Mouse (Mus musculus) heart, embryonic 11.5 days (tissue): ENCODE results near the gene Arg1. TPM values are rescaled to one million over a fixed set of nuclear protein-coding genes. Genes with fewer than 3 reads are reported as not detected.

Experiments used
- ATAC-seq: fragments of 200-750 bp; cut with Nextera tagmentation; replicated peaks from 2 replicates; pipeline ENCODE4 v1.8.0; 2017; ENCODE audit warnings: moderate library complexity; ENCODE audit not compliant: insufficient number of reproducible peaks, low FRiP score, low TSS enrichment
- H3K27ac ChIP-seq: fragments of 300-500 bp; sonication (generic); 2 replicates; pipeline ENCODE4 v1.5.1; 2014; ENCODE audit warnings: mild to moderate bottlenecking, low read depth, low read length
- H3K27me3 ChIP-seq: fragments of 300-500 bp; sonication (generic); 2 replicates; pipeline ENCODE4 v1.6.1; 2014; ENCODE audit warnings: mild to moderate bottlenecking, low read length, mixed read lengths; ENCODE audit not compliant: control insufficient read depth, insufficient read depth
- H3K36me3 ChIP-seq: fragments of 300-500 bp; sonication (generic); 2 replicates; pipeline ENCODE4 v1.6.1; 2014; ENCODE audit warnings: mild to moderate bottlenecking, low read length, moderate library complexity, mixed read lengths; ENCODE audit not compliant: control insufficient read depth, insufficient read depth
- H3K4me1 ChIP-seq: fragments of 300-500 bp; sonication (generic); 2 replicates; pipeline ENCODE4 v1.6.1; 2014; ENCODE audit warnings: low read length; ENCODE audit not compliant: control insufficient read depth, insufficient read depth
- H3K4me2 ChIP-seq: fragments of 300-500 bp; sonication (generic); 2 replicates; pipeline ENCODE4 v1.6.1; 2014; ENCODE audit warnings: mild to moderate bottlenecking, moderate library complexity
- H3K4me3 ChIP-seq: fragments of 300-500 bp; sonication (generic); 2 replicates; pipeline ENCODE4 v1.5.1; 2014; ENCODE audit warnings: low read depth, low read length
- H3K9ac ChIP-seq: fragments of 300-500 bp; sonication (generic); 2 replicates; pipeline ENCODE4 v1.6.1; 2014; ENCODE audit warnings: mild to moderate bottlenecking, low read depth, low read length, moderate library complexity
- H3K9me3 ChIP-seq: fragments of 300-500 bp; sonication (generic); replicated peaks from 2 replicates; pipeline ENCODE4 v1.6.1; 2016; ENCODE audit warnings: low read length; ENCODE audit not compliant: control insufficient read depth
- WGBS: fragments of 180-500 bp; shearing (Covaris S2); extraction: QIAGEN DNeasy Blood & Tissue Kit; methylation state at CpG from one replicate; pipeline ENCODE4 v1.1.7; 2014; ENCODE audit not compliant: insufficient replicate concordance; 5-methylcytosine and 5-hydroxymethylcytosine counted together
- polyA plus RNA-seq: library from polyadenylated mRNA; unstranded; fragments of >200 nt; fragmentation: Nextera tagmentation; extraction: Ambion mirVana; gene quantifications from 2 replicates; pipeline ENCODE4 v1.2.1, GENCODE M21; 2014

Gene Arg1
- polyA plus RNA-seq, 1 experiment from 2014 or later, result 1.1 TPM

DNA sequence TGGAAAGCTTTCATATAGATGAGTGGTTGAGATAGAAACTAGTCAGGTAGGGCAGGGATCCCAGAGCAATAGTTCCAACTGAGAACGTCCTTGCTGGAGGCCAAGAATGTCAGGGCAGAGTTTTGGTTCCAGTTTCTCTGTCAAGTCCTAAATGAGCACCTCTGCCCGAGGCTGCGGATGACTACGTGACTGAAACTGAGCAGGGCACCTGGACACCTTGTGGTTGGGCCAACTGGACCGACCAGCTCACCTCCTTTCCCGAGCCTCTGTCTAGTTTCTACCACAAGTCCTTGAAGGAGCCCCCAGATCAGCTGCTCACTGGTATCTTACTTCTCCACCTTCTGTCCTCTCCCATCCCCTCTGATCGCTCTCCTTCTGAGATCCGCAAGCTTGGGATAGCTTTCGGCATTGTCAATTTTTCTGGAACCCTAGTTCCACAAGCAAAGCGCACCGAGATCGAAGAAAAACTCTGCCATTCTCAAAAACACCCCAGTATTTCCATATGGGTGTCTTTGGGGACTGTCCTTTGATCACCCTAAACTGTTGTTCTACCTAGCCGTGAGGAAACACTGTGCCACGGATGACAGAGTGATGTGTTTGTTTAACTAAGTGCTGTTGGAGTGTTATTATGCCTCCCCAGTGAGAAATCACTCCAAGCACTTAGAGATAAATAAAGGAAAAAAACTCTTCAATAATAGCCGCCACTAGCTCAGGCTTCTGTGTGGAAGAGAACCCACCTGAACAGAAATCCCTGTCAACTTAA lies 31.2 kb upstream of the Arg1 start:
- Histone ChIP-seq H3K9me3 (no peaks in the 10 kb centered on the region), H3K27me3 (no peaks in the 10 kb centered on the region), H3K4me3 (no peak overlapping the region), H3K9ac (no peak overlapping the region), H3K36me3 (no peaks in the 10 kb centered on the region), H3K27ac (no peak overlapping the region), H3K4me2 (peak overlapping the region; percentile 57), H3K4me1 (no peaks in the 10 kb centered on the region; the same call in 1 of the 2 replicates)
- no peak for ATAC-seq
- WGBS, result 43% methylated on average over 15 of the region's 15 CpGs

DNA sequence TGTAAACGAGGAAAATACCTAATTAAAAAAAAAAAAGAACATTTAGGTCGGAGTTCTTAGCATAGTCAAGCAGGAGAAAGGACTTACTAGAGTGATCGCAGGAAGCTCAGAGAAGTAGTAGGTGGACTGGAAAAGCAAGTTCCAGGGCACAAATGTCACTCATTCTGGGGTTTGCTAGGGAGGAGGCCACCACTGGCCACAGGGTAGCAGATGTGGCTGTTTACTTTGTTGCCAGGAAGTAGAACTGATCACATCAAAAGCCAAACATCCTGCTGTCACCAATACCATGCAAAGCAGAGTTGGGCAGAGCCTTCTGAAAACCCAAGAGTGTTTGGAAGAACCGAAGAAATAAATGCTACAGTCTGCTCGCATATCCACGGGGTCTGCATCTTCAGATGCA lies 26.6 kb upstream of the Arg1 start:
- H3K27ac ChIP-seq, result no peak overlapping the region
- no peak overlapping the region for H3K4me2 ChIP-seq
- no peak for ATAC-seq
- H3K4me3 ChIP-seq, result no peak overlapping the region
- H3K4me1 ChIP-seq, result no peaks in the 10 kb centered on the region; the same call in 1 of the 2 replicates
- no peaks in the 10 kb centered on the region for H3K36me3 ChIP-seq
- H3K9ac ChIP-seq, result no peak overlapping the region
- WGBS, result 69% methylated on average over 6 of the region's 6 CpGs
- H3K27me3 ChIP-seq, result no peaks in the 10 kb centered on the region
- H3K9me3 ChIP-seq, result no peaks in the 10 kb centered on the region

DNA sequence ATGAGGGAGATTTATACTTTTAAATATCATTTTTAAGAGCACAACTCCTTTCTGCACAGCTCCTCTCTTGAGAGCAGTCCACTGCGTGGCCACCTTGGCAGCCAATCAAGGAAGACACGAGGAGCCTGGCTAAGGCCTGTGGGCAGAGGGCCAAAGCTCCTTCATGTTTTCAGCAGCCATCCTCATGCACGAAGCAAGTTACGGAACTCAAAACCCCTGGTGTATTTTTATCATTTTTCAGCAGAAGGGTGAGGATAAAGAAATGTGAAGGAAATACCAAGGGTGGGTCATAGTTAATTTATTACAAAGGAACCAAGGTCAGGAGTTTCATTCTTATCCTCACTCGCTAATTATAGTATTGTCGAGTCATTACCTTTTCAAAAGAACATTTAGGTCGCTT lies 25.3 kb upstream of the Arg1 start:
- Histone ChIP-seq H3K4me2 (no peak overlapping the region), H3K9me3 (no peaks in the 10 kb centered on the region), H3K9ac (no peak overlapping the region), H3K27me3 (no peaks in the 10 kb centered on the region), H3K4me3 (no peak overlapping the region), H3K4me1 (no peaks in the 10 kb centered on the region), H3K36me3 (no peaks in the 10 kb centered on the region), H3K27ac (no peak overlapping the region)
- WGBS, result 76% methylated on average over 7 of the region's 7 CpGs
- ATAC-seq, result no peak

DNA sequence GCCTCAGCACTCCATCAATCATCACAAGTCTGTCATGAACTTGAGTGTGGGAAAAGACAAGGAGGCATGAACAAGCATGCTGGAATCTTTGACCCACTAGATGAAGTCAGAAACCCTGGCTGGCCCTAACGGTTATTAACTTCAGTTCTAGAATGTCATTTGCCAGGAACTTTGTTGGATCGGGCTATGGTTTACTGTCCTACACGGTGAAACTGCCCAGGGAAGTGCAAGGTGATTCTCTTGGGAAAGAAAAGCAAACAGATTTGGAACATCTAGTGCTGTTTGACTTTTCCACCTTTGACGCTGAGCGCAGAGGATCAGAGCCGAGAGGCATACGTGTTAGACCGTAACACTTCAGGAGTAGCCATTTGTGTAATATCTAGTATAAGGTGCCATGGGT lies 24.3 kb upstream of the Arg1 start:
- no peaks in the 10 kb centered on the region for H3K4me1 ChIP-seq
- H3K4me3 ChIP-seq, result no peak overlapping the region
- no peak for ATAC-seq
- no peak overlapping the region for H3K4me2 ChIP-seq
- 73% methylated on average over 8 of the region's 8 CpGs for WGBS
- no peaks in the 10 kb centered on the region for H3K9me3 ChIP-seq
- H3K27me3 ChIP-seq, result no peaks in the 10 kb centered on the region
- no peak overlapping the region for H3K27ac ChIP-seq
- no peak overlapping the region for H3K9ac ChIP-seq
- no peaks in the 10 kb centered on the region for H3K36me3 ChIP-seq

DNA sequence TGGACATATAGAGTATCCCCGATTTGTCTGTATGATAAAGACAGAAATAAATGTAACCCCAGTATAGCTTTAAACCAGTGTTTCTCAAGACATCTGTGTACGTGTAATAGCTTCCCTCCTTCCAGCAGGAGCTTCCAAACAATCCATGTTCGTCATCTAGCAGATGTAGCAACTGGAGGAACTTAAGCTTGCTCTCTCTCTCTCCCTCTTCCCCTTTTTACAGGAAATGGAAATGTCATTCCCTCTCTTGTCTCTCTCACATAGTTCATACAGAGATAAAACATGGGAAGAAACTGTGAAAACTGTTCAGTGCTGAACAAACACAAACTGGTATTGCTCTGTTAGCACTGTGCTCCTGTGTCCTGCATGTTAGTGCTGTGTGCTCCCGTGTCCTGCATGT lies 22.9 kb upstream of the Arg1 start:
- H3K9me3 ChIP-seq, result no peaks in the 10 kb centered on the region
- no peak overlapping the region for H3K9ac ChIP-seq
- no peaks in the 10 kb centered on the region for H3K36me3 ChIP-seq
- ATAC-seq, result no peak
- H3K4me1 ChIP-seq, result no peaks in the 10 kb centered on the region
- H3K4me3 ChIP-seq, result no peak overlapping the region
- no peaks in the 10 kb centered on the region for H3K27me3 ChIP-seq
- no peak overlapping the region for H3K27ac ChIP-seq
- WGBS, result 67% methylated on average over 4 of the region's 4 CpGs
- H3K4me2 ChIP-seq, result no peak overlapping the region

DNA sequence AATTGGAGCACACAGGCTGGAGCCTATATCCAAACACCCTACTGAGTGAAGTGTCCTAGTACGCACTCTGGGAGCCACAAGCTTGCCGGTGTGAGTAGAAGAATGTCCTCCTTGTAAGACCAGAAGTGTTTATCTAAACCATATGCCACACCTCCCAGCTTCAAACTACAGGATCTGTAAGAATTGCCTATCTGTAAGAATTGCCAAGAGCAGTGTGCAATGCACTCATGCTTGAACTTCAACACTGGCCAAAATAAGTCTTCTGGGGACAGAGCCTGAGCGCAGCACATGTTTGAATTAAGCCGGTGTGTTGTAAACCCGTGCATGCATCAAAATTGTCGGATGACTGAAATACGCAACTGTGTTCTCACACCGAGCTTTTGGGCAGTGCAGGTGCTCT lies 21.0 kb upstream of the Arg1 start:
- Histone ChIP-seq H3K27me3 (no peaks in the 10 kb centered on the region), H3K9me3 (no peaks in the 10 kb centered on the region), H3K27ac (no peak overlapping the region), H3K36me3 (no peaks in the 10 kb centered on the region), H3K9ac (no peak overlapping the region), H3K4me3 (no peak overlapping the region), H3K4me1 (no peaks in the 10 kb centered on the region), H3K4me2 (no peak overlapping the region)
- no peak for ATAC-seq
- WGBS, result 74% methylated on average over 8 of the region's 8 CpGs

DNA sequence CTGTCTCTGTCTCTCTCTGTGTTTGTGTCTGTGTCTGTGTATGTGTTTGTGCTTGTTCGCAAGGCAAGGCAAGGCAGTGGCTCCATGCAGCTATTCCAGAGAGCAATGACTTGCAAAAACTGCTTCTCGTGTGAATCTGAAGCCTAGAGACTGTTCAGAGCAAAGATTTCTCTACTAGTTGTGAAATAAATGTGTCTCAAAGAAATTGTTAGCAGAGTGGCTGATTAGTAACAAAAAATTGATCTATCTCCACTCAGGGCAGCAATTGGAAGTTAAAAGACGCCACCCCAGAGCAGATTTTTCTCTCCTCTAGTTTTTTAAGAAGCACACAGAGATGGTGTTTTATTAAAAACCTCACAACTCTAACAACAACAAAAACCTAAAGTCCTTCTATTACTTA lies 20.6 kb upstream of the Arg1 start:
- no peak overlapping the region for H3K4me2 ChIP-seq
- no peaks in the 10 kb centered on the region for H3K9me3 ChIP-seq
- no peak overlapping the region for H3K27ac ChIP-seq
- no peaks in the 10 kb centered on the region for H3K36me3 ChIP-seq
- H3K9ac ChIP-seq, result no peak overlapping the region
- ATAC-seq, result no peak
- no peak overlapping the region for H3K4me3 ChIP-seq
- H3K27me3 ChIP-seq, result no peaks in the 10 kb centered on the region
- 71% methylated on average over 3 of the region's 3 CpGs for WGBS
- no peaks in the 10 kb centered on the region for H3K4me1 ChIP-seq

DNA sequence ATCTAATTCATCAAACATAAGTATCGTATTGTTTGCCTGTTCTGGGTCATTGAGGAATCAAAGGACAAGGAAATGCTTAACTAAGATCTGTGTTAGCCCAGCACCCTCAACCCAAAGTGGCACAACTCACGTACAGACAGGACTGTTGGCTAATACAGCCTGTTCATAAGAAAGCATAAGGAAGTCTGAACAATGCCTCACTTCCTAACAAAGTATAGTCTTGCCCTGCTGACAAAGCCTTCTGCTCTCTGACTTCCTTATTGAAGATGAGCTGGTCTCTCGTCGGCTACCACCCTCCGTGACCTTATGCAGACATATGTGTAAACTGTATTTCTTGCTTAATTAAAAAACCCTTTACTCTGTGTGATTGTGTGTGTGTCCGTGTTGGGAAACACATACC lies 2.9 kb upstream of the Arg1 start:
- ATAC-seq, result no peak
- H3K9me3 ChIP-seq, result no peaks in the 10 kb centered on the region
- H3K9ac ChIP-seq, result no peak overlapping the region
- no peak overlapping the region for H3K27ac ChIP-seq
- H3K36me3 ChIP-seq, result no peaks in the 10 kb centered on the region
- no peaks in the 10 kb centered on the region for H3K27me3 ChIP-seq
- no peak overlapping the region for H3K4me2 ChIP-seq
- WGBS, result 83% methylated on average over 6 of the region's 6 CpGs
- peaks cover 5% of the 10 kb centered on the region; the same call in 1 of the 2 replicates for H3K4me1 ChIP-seq
- no peak overlapping the region for H3K4me3 ChIP-seq

DNA sequence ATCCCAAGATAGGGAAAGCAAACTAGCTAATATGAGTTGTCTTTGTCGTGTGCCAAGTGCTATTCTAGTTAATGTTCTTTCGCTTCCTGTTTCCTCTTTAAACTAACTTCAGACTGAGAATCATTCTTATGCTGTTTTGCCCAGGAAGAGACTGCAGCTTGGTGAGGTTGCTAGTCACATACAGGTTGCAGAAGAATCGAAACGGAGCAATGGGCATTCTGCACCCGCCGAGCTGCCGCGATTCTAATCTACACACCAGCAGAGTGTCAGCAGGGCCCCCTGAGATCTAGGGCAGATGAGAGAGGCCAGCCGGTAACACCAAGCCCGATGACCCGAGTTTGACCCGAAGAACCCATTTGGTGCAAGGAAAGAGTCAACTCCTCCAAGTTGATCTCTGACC lies 788 bp upstream of the Arg1 start:
- no peak overlapping the region for H3K27ac ChIP-seq
- no peaks in the 10 kb centered on the region for H3K36me3 ChIP-seq
- ATAC-seq, result no peak
- no peaks in the 10 kb centered on the region for H3K9me3 ChIP-seq
- 14% methylated on average over 12 of the region's 12 CpGs for WGBS
- peak overlapping the region; percentile 58 for H3K4me2 ChIP-seq
- no peaks in the 10 kb centered on the region for H3K27me3 ChIP-seq
- H3K4me3 ChIP-seq, result no peak overlapping the region; the same call in 1 of the 2 replicates
- H3K9ac ChIP-seq, result no peak overlapping the region
- peaks cover 5% of the 10 kb centered on the region; the same call in 1 of the 2 replicates for H3K4me1 ChIP-seq
